Mouse (Mus musculus) kidney, embryonic 16.5 days (tissue): ENCODE data around the gene Ick. TPM values are rescaled to one million over a fixed set of nuclear protein-coding genes. Genes with fewer than 3 reads are reported as not detected.

Experiments
- polyA plus RNA-seq: library from polyadenylated mRNA; unstranded; fragments of >200 nt; fragmentation: Nextera tagmentation; extraction: Ambion mirVana; gene quantifications from 2 replicates; pipeline ENCODE4 v1.2.1, GENCODE M21; 2015

Gene Ick
- polyA plus RNA-seq, 1 experiment from 2014 or later: 21.7 TPM

Other genes starting within 250 kb of the Ick start
- 90.1 and 95.9 TPM in 2 replicates for gene Elovl5, start 191.8 kb upstream of the Ick start, polyA plus RNA-seq
- gene Gcm1, start 57.3 kb upstream of the Ick start, polyA plus RNA-seq: 1.1 and 1.2 TPM in 2 replicates
- 44.3 and 45.2 TPM in 2 replicates for gene Fbxo9, start 127 bp upstream of the Ick start, polyA plus RNA-seq
- gene Gsta4, start 73.6 kb downstream of the Ick start, polyA plus RNA-seq: 134 and 150 TPM in 2 replicates
- 2.8 TPM in 2 replicates for gene Gsta1, start 121.5 kb downstream of the Ick start, polyA plus RNA-seq
- 0.58 and 1.5 TPM in 2 replicates for gene Gm3776, start 147.9 kb downstream of the Ick start, polyA plus RNA-seq
- 30.2 and 34.9 TPM in 2 replicates for gene Gm10639, start 180.7 kb downstream of the Ick start, polyA plus RNA-seq
- gene Omt2a, start 205.6 kb downstream of the Ick start, polyA plus RNA-seq: not detected in 2 replicates
- gene Omt2b, start 218.4 kb downstream of the Ick start, polyA plus RNA-seq: not detected in 2 replicates
- gene Gsta2, start 246.6 kb downstream of the Ick start, polyA plus RNA-seq: 92.0 and 109 TPM in 2 replicates